Mouse (Mus musculus) heart, adult 18-20 months (tissue): ENCODE measurements around the gene Polk. TPM values are rescaled to one million over a fixed set of nuclear protein-coding genes. Genes with fewer than 3 reads are reported as not detected.

Experiments
- DNase-seq, 2 experiments: peaks; one replicate each; pipeline ENCODE4 v3.0.0; 2021 to 2022; ENCODE audit warnings: mixed read lengths in 1 of 2
- total RNA-seq, 2 experiments: library from RNA; stranded (reverse); gene quantifications; 2 replicates each; pipeline ENCODE4 v1.2.3; 2021

The Polk gene
- total RNA-seq, 2 experiments from 2014 or later, result 3.8 to 4.9 TPM

- DNase-seq, result no peak
These were observed 12.8 kb downstream of the Polk start for GRCm38 (mm10) chr13:96529542-96529941.

GRCm38 (mm10) chr13:96528776-96529175 lies 13.6 kb downstream of the Polk start:
- DNase-seq, result no peak

- DNase-seq, result no peak
These were observed 14.5 kb downstream of the Polk start for GRCm38 (mm10) chr13:96527856-96528255.

- DNase-seq, result no peak
These were observed 15.4 kb downstream of the Polk start for GRCm38 (mm10) chr13:96527022-96527421.

GRCm38 (mm10) chr13:96521294-96521693 lies 21.1 kb downstream of the Polk start:
- DNase-seq, result no peak

- DNase-seq, result no peak
These were observed 25.0 kb downstream of the Polk start for GRCm38 (mm10) chr13:96517335-96517734.

- DNase-seq, result no peak
These were observed 26.1 kb downstream of the Polk start for GRCm38 (mm10) chr13:96516249-96516648.

- no peak for DNase-seq
These were observed 28.0 kb downstream of the Polk start for GRCm38 (mm10) chr13:96514154-96514942.

- peak; percentile 33 to 52 for DNase-seq
These were observed 30.5 kb downstream of the Polk start for GRCm38 (mm10) chr13:96511893-96512292.

- peak in 1 of 2 experiments; percentile 16 for DNase-seq
These were observed 31.1 kb downstream of the Polk start for GRCm38 (mm10) chr13:96511262-96511661.

- peak; percentile 56 to 75 for DNase-seq
These were observed 31.7 kb downstream of the Polk start for GRCm38 (mm10) chr13:96510635-96511034.

- no peak for DNase-seq
These were observed 34.8 kb downstream of the Polk start for GRCm38 (mm10) chr13:96507541-96507940.

GRCm38 (mm10) chr13:96506313-96506712 lies 36.1 kb downstream of the Polk start:
- DNase-seq, result no peak

GRCm38 (mm10) chr13:96505661-96506060 lies 36.7 kb downstream of the Polk start:
- DNase-seq, result no peak

GRCm38 (mm10) chr13:96499891-96500290 lies 42.5 kb downstream of the Polk start:
- no peak for DNase-seq

- peak; percentile 12 to 16 for DNase-seq
These were observed 45.7 kb downstream of the Polk start for GRCm38 (mm10) chr13:96496630-96497029.

GRCm38 (mm10) chr13:96490433-96490832 lies 51.9 kb downstream of the Polk start, which contains the start of gene Gm17622:
TSS of gene Gm17622 (plus strand) at chr13:96490733.
- no peak for DNase-seq

- no peak for DNase-seq
These were observed 54.4 kb downstream of the Polk start for GRCm38 (mm10) chr13:96487968-96488367.

- DNase-seq, result no peak
These were observed 55.1 kb downstream of the Polk start for GRCm38 (mm10) chr13:96487230-96487629.

GRCm38 (mm10) chr13:96478991-96479390 lies 63.4 kb downstream of the Polk start:
- DNase-seq, result no peak

- no peak for DNase-seq
These were observed 65.2 kb downstream of the Polk start for GRCm38 (mm10) chr13:96477226-96477625.

- DNase-seq, result no peak
These were observed 71.4 kb downstream of the Polk start, which contains the start of gene Ankdd1b for GRCm38 (mm10) chr13:96470957-96471356. TSS of gene Ankdd1b (minus strand) at chr13:96471198.

- no peak for DNase-seq
These were observed 71.8 kb downstream of the Polk start for GRCm38 (mm10) chr13:96470556-96470955.

- DNase-seq, result no peak
These were observed 73.7 kb downstream of the Polk start for GRCm38 (mm10) chr13:96468678-96469077.
